Mouse (Mus musculus) right cerebral cortex, adult 2 months (tissue): ENCODE measurements around the gene Cdkal1.

Experiments used
- DNase-seq, 2 experiments: peaks; one replicate each; pipeline ENCODE4 v3.0.0; 2021 to 2022; ENCODE audit warnings: low spot score in 2 of 2

The Cdkal1 gene

DNA sequence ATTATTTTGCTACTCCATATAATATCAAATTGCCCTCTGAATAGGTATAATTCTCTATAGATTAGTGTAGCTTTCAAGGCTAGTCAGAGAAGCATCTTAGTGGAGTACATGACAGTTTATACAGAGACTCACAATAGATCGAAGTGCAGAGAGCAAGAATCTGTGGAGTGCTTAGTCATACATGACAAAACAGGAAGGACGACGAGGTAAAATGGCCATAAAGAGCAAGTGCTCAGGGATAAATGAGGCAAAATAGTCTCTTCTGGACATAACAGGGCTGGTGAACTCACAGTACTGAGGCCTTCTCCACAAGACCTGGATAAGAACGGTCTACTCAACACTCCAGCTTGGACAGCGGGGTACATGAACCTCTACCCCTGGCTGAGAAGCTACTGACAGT lies 155.6 kb downstream of the Cdkal1 start:
- no peak for DNase-seq

DNA sequence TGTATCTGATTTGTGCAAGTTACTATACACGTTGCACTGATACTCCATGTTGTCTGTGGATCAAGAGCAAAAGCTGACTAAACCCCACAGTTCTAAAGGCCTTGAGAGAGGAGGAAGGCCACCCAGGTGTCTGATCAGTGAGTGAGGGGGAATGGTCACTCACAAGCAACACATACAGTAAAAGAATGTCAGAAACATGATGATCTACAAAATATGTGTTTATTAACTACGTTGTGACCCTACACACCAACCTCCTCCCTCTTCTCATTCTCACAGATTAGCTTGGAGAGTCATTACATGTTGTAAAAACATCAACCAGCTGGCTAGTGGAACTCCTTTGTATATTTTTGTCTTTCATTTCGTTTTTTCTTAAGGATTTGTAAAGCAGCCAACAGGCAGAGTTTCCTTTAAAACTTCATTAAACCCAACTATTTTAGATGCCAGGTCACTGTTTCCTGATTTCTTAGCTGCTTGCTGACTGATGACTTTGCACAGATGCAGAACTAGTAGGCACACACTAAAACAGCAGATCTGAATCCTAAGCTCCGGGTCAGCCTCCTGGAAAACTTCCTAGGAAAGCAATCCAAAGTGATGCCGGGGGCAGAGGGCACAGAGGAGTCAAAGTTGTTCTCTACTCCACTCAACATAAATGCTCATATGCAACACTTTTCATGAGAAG lies 157.0 kb downstream of the Cdkal1 start:
- no peak for DNase-seq

DNA sequence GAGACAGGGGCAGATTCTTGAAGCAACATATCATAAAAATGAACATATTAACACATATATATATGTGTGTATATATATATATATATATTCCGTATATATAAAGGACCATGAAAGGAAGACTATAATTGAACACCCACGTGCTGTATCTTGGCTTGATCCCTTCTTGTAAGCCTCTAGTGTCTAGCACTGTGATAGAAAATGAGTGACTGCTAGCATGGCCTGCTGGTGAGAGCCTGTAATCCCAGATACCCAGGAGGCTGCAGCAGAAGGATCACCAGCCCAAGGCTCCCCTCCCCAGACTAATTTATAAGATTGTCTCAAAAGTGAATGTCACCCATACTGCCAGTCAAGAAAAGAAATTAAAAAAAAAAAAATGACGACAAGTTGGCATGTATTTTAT lies 158.2 kb downstream of the Cdkal1 start:
- no peak for DNase-seq

DNA sequence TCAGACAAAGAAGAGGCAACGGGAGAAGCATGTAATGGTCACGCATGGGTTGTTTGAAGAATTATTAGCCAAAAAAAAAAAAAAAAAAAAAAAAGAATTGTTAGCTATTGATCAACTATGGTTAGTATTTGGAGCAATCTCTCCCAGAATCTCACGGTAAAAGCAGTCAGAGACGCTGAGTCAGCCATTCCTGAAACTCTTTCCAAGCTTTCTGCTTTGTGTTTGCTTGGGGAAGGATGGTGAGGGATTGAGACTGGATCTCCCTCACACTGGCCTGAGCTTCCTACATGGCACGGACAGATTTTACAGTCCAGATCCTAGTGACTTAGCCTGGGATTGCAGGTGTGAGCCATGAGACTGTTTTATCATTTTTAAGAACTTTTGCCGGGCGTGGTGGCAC lies 164.7 kb downstream of the Cdkal1 start:
- DNase-seq = no peak

DNA sequence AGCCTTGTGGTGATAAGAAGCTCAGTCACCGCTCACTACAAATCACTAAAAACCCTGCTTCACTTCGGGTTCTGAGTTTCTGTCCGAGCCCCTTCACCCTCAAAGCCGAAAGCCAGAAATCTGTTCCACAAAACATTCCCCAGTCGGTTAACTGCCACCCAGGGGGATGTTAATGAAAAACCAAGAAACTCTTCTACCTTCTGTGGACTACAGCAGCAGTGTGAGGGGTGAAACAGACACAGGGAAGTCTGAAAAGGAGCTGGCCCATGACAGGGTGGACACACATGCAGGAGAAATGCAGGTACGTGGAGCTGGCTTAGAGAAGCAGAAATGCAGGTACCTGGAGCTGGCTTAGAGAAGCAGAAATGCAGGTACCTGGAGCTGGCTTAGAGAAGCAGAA lies 166.6 kb downstream of the Cdkal1 start:
- DNase-seq = no peak

DNA sequence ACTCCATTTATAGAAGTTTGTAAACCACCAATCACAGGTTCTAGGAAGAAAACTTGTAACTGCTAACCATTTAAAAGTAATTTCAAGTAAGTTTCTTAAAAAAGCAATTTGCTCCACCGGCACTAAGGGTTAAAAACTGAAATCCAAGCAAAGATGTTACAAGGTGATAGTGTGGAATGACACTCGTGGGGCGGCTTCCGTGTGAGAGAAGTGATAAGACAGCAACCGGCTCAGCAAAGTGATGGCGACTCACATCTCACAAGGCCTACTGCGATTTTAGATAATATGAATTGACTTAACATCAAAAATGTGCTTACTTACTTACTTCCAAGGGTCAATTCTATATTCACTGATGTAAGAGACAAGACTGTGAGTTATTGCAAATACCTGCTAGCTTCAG lies 167.6 kb downstream of the Cdkal1 start:
- DNase-seq = no peak

DNA sequence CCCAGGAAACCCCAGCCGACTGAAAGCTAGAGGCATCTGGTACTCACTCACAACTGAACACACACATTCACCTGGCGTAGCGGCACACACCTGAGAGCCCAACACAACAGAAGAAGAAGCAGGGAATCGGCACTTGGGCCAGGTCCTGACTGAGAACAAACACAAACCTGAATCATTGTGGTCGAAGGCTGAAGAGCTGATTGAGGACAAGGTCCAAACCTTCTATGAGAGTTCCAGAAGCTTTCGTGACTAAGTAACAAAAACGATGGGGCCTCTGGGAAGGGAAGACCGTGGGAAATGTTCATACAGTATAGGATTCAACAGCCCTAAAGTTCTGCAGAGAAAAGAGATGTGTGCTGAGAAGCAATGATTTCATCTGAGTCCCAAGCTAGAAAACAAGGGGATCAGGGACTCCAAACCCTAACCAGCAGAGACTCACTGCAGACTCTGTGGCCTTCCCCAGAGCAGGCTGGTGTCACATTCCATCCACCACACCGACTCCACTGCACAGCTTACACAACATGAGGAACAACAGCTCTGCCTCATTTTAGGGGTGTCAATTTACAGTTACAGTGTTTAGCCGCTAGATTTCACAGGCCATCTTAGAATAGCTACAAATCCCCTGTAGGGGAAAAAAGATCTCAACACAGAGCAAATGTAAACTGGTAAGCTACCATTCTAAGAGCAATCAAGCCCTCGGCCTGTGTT lies 175.8 kb downstream of the Cdkal1 start:
- DNase-seq = no peak

DNA sequence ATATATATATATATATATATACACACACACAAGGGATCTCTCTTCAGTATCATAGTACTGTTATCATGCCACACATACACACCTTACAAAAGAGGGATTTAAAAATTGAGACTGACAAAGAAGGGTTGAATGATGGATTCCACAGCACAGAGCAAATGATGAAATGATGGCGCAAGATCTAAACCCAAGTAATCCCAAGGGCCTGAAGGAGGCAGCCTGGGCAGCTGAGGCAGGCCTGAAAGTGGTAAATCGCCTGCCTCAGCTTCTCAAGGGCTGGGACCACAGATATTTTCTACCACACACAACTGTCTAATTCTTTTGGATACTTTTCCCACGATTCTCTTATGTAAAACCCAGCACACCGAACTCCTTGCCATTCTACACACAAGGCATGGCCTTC lies 177.9 kb downstream of the Cdkal1 start:
- DNase-seq = no peak

DNA sequence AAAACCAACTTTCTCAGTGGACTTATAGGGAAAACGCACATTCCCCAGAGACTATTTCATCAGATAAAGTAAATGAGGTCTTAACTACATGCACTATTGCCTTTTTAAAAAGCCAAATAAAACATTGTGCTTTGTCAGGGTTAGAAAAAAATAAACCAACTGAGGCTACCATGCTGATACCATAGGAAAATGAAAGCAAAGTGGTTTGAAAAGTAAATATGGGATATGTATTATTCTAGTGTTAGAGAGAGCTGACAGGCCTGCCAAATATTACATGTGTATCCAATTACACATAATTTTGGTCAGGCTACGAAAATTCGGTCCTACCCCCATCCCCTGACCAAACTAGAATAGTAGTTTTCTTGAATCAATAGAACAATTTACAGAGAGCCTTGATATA lies 184.8 kb downstream of the Cdkal1 start:
- no peak for DNase-seq

DNA sequence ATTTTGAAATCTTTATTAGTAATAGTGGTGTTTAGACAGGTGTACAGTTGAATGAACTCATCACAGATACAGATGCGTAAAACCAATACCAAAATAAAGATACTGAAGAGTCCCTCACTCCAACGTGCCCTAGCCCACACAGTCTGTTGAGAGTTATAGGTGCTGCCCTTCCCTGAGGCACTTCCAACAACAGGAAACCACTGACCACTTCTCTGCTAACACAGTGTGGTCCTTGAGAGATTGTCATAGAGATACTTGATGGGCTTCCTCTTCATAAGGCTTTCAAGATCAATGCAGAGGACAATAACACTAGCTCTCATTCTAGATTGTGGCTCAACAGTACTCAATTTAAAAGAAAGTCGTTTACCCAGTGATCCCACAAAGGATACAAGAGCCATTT lies 191.6 kb downstream of the Cdkal1 start:
- DNase-seq = no peak

DNA sequence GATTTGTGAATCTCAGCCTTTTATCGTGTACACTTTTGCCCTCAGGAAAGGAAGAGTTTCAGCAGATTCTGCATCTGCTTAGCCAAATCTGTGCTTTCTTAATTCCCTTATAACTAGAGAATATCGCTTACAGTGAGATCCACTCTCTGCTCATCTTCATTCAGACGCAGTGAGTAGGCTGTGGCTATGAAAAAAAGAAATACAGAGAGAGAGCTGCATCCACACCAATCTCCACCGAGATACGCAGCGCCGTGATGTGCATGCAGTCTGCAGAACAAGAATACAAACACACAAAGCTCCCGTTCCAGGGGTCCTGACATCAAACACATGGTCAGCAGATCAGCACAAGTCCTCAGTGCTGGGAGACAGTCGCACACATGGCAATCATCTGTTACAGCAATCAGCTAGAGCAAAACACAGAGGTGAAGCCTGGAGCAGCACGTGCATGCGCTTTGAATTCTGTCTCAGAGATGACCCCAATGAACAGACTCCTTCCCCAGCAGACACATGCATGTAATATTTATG lies 199.6 kb downstream of the Cdkal1 start:
- DNase-seq = peak in 1 of 2 experiments; percentile 18

DNA sequence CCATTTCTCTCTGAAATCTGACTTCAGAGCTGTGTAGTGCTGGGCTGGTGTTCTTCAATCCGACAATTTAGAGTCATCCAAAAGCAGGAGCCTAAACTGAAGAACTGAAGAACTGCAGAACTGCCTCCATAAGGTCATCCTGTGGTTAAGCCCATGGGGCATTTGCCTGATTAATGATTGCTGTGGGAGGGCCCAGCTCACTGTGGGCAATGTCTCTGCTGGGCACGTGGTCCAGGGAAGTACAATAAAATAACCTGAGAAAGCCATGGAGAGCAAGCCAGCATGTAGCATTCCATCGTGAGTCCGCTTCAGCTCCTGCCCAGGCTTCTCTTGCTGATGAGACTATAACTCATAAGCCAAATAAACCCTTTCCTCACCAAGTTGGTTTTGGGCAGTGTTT lies 202.1 kb downstream of the Cdkal1 start:
- DNase-seq = no peak

DNA sequence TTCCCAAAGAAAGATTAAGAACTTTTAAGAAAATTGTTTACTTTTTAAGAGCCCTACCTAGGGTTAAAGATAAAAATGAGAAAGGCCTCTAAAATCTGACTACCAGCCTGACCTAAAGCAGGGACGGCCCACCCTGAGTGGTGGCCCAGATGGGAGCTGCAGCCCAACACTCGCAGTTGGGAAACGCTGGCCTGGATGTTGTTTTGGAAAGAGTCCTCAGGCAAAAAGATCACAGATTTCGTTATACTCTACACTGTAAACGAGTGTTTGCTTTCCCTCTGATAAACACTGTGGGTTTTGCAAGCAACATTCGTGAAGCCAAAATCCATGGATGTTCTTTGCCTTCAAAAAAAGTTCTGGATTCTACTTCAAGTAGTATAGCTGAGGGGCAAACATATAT lies 202.7 kb downstream of the Cdkal1 start:
- DNase-seq = no peak

DNA sequence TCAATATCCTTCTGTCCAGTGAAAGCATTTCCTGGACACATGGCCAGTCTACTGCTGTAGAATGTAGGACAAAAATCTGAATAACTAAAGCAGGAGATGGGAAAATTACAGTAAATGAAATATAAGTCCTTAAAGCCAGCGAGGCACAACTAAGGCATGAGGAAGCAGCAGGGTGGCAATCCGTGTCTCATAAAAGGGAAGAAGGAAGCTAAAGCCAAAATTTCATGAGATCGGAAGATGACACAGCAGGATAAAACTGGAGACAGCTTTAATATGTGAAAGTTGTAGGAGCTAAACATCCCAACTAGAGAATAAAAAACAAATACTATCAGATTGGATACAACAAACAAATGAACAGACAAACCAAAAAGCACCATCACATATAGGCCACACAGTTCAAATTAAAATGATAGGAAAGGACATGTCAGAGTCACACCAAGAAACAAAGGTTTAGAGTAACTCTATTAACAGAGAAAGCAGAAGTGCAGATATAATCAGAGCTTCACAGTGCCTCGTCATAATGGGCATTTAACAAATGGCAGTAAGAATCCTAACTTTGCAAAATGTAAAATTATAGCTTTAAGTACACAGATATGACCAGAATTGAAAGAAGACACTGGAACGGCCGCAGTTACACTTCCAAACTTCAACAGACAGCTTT lies 204.8 kb downstream of the Cdkal1 start:
- DNase-seq = no peak

DNA sequence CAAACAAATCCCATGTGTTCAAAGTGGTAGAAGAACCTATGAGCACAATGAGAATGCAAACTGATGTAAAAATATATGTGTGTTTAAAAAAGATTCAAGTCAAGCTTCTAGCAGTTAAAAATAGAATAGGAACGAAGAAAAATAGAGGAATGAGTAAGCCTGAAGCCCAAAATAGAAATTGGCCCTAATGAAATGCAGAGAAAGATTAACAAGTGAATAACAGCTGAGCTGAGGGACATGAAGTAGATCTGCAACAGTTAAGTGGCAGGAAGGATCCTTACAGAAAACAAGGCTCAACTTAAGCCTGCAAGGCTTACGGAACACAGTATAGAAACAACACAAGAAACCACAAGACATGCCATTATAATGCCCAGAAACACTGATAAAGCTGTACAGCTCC lies 205.9 kb downstream of the Cdkal1 start:
- no peak for DNase-seq

DNA sequence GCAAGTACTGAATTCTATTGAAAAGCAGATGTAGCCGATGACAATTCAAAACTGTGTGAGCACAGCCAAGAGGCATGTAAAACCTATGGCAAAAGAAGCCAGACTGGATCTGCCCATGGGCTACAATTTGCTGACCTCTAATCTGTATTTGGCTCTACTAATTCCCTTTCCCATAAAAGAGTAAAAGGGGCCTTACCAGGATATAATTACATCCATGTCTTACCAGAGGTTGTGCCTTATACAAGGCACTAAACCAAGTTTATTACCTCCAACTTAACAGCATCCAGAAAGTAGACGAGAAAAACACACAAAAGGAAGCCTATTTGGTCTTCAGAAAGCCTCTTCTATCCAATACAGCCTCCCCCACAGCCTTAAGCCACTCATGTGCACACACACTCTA lies 213.2 kb downstream of the Cdkal1 start:
- no peak for DNase-seq

DNA sequence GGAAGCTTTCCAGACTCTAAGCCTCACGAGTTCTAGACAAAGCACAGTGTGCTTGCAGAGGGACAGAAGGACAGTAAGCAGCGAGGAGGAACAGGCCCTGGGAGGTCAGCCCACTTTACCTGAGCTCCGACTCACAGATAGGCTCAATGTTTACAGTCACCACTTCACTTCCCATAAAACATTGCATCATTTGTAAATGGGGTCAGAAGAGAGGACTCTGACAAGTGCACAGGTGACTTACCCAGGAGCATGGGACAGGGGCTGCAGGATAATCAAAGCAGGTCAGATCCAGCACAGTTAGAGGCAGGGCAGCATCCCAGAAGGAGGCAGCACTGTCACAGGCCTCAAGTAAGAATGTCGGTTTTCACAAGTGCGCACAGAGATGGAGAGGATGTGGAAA lies 214.3 kb downstream of the Cdkal1 start:
- no peak for DNase-seq

DNA sequence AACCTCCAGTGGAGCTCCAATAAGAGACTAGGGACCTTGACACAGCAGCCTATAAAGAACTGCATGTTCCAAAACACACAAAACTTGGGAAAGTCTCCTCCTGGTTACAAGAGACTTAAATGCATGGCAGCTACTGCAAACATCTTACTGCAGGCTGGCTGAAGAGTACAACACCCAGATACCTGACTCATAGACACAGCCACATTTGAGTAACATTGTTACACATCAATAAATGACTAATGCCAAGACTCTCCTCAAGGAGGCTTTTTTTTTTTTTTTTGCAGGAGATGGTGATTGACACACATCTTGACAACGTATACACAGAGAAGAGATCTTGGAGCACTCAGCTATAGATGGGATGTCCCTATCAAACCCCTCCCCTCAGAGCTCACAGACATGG lies 215.3 kb downstream of the Cdkal1 start:
- no peak for DNase-seq

DNA sequence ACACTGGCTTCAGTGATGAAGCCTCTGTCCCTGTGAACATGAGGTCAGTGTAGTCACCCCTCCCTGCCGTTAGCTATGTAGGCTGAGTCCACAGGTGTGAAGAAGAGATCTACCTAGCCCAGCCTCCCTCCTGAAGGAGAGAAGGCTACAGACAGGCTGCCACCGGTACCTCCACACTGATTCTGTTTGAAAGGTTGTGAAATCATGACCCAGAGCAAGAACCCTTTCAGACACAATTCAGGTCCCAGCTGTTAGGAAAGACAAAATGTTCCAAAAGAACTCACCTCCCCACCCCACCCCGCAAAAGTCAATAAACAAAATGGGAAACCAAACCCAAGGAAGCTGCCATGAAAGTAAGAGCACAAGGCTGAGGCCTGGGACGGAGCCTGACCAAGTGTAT lies 217.2 kb downstream of the Cdkal1 start:
- no peak for DNase-seq

DNA sequence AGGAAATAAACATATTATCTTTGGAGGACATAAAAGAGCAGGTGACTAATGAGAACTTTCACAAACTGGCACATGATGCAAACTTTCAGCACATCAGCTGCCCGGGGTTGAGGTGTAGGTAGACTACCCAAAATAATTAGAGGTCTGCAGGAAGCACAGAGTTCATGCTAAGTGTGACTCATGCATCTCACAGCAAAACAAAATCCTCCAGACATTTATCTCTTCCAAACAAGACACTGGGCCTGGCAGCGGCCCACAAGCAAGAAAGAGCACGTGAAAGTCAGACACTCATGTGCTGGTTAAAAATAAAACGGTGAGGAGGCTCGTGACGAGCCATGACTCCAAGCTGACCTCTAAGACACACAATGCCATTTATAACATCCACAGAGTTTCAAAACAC lies 217.7 kb downstream of the Cdkal1 start:
- DNase-seq = no peak

DNA sequence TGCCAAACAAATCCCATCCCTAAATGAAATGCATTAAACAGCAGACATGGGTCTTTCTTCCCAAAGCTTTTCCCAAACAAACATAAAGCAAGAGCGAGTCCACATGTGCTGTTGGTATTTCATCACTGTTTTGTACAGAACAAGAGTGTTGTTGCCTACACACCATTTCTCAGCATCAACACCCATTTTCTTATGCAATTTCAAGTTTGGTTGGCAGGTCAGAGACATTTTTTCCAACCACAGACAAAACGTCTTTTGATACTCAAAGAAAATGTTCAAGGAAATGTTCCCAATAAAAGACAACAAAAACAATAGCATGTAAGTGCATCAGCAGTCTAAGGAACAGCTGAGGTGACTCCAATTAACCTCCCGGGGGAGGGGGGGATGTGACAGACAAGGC lies 219.9 kb downstream of the Cdkal1 start:
- no peak for DNase-seq

DNA sequence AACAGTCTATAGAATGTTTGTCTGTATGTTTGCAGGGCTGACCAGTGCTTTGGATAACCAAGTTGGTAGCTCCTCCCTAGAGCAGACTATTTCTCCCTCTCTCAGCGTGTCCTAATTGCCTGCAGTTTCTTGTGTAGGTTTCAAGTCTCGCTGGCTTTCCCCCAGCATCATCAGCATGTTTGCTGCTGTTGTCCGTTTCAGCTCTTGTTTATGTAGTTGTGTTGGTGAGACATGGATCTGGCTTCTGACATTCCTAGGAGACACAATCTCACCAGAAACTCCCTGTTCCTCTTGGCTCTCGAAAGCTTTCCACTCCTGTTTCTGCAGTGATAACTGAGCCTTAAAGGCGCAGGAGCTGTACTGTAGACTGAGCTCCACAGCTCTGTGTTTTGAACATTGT lies 224.1 kb downstream of the Cdkal1 start:
- peak in 1 of 2 experiments; percentile 28 for DNase-seq

DNA sequence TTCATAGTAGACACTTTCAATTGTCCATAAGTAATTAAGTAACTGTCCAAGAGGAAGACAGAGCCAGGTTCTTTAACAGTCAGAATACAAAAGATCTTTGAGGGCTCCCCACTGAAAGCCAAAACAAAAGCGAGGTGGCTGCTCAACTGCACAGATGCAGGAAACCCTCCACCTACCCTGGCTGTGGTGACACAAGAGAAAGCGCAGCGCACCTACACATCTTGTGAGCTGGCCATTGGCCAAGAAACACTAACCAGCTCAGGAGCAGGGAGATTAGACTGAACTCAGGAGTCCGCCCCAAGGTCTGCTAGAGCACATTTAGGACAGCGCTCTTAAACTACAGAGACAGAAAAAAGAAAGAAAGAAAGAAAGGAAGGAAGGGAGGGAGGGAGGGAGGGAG lies 226.9 kb downstream of the Cdkal1 start:
- DNase-seq = peak in 1 of 2 experiments; percentile 17
